ENCODE assay signal across 12 mouse cellular contexts in the genomic region with DNA sequence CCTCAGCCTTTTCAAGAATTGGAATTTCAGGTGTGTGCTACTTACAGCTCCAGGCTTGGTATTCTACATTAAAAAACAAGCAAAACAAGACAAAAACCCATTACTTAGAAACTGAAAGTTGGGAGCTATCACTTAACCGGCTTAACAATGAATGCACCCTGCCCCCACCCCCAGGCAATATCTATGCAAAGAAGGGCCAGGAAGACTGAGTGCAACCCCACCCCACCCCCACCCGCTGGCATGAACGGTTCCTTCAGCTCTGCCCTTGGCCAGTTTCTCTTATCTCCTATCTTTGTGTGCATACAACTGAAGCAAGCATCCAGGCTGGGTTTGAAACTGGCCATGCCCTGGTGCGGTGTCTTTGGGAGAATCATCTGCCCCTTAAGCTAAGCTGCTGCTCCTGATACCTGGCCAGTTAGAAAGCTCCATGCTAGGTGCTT. TPM values are rescaled to one million over a fixed set of nuclear protein-coding genes. Genes with fewer than 3 reads are reported as not detected.
A peak's percentile ranks its signal among the peaks of the same experiment; 100 is the strongest.
DNase-seq lines count a peak whose midpoint lies in the region; ATAC-seq and TF ChIP-seq lines count a peak whose summit lies in the region.
"Had no signal": no experiment of that assay in that cellular context is flagged by ENCODE, and none has a peak within 500 bp of the region (broad histone marks: within the 10 kb centered on the region; RNA-seq: fewer than 3 reads in every experiment).

No protein-coding gene starts in this region.

- peak; percentile 18 for DNase-seq in kidney, adult 18-20 months
- no peak for DNase-seq in kidney, postnatal 10 days
- DNase-seq in ES-E14 (ENCODE audit: low read depth, low spot score): no peak
- no peak for DNase-seq in layer of hippocampus, postnatal 36 days
- no peak for DNase-seq in layer of hippocampus, adult 9-10 months (ENCODE audit: low spot score)

- WGBS in liver, embryonic 15.5 days (ENCODE audit: insufficient replicate concordance): 2% methylated on average over 4 of the region's 4 CpGs
- 31% methylated on average over 4 of the region's 4 CpGs for WGBS in hindbrain, embryonic 12.5 days

- no peaks in the 10 kb centered on the region for H3K9me3 ChIP-seq in ES-E14 (ENCODE audit: control insufficient read depth, insufficient read depth, low read depth, low read length)
- no peaks in the 10 kb centered on the region for H3K9me3 ChIP-seq in liver, embryonic 15.5 days (replicated peaks)
- no peaks in the 10 kb centered on the region for H3K9me3 ChIP-seq in hindbrain, embryonic 12.5 days (replicated peaks)
- H3K9me3 ChIP-seq: hindbrain, embryonic 15.5 days; neural tube, embryonic 13.5 days had no signal

- in situ Hi-C loops in ES-E14 (cut with MboI; ENCODE audit: low sequenced_read_pairs in 2 of 2, unreplicated experiment in 2 of 2): no loop called here

- H3K27me3 ChIP-seq in liver, embryonic 15.5 days: no peaks in the 10 kb centered on the region
- no peaks in the 10 kb centered on the region for H3K27me3 ChIP-seq in hindbrain, embryonic 12.5 days
- H3K27me3 ChIP-seq: hindbrain, embryonic 15.5 days; neural tube, embryonic 13.5 days had no signal

- peak overlapping the region; percentile 75 for H3K9ac ChIP-seq in ES-E14 (ENCODE audit: insufficient read depth, low read depth, low read length, poor library complexity, severe bottlenecking)
- peak overlapping the region; percentile 30; the same call in 1 of the 2 replicates for H3K9ac ChIP-seq in liver, embryonic 15.5 days
- no peak overlapping the region for H3K9ac ChIP-seq in hindbrain, embryonic 12.5 days
- H3K9ac ChIP-seq: hindbrain, embryonic 15.5 days; neural tube, embryonic 13.5 days had no signal

- H3K27ac ChIP-seq in ES-E14 (ENCODE audit: insufficient read depth, low read depth, low read length, poor library complexity, severe bottlenecking): peak overlapping the region; percentile 97
- peak overlapping the region; percentile 81 for H3K27ac ChIP-seq in liver, embryonic 15.5 days (replicated peaks)
- no peak overlapping the region for H3K27ac ChIP-seq in hindbrain, embryonic 12.5 days
- H3K27ac ChIP-seq: hindbrain, embryonic 15.5 days; macrophage; neural tube, embryonic 13.5 days had no signal

- H3K4me1 ChIP-seq in ES-E14 (ENCODE audit: control insufficient read depth in 2 of 2, insufficient read depth in 2 of 2, low read length in 2 of 2, poor library complexity in 1 of 2): peaks cover 16 to 30% of the 10 kb centered on the region in 2 experiments
- H3K4me1 ChIP-seq in liver, embryonic 15.5 days (replicated peaks): peaks cover 59% of the 10 kb centered on the region
- H3K4me1 ChIP-seq in hindbrain, embryonic 12.5 days: peaks cover 9% of the 10 kb centered on the region; the same call in 1 of the 2 replicates

- H3K36me3 ChIP-seq in ES-E14 (ENCODE audit: control insufficient read depth, insufficient read depth, low read length, poor library complexity, severe bottlenecking): peaks cover 14% of the 10 kb centered on the region
- H3K36me3 ChIP-seq in liver, embryonic 15.5 days (replicated peaks): no peaks in the 10 kb centered on the region
- no peaks in the 10 kb centered on the region for H3K36me3 ChIP-seq in hindbrain, embryonic 12.5 days
- H3K36me3 ChIP-seq: hindbrain, embryonic 15.5 days; neural tube, embryonic 13.5 days had no signal

- H3K4me3 ChIP-seq in ES-E14 (ENCODE audit: insufficient read depth in 1 of 2, low read depth in 1 of 2, low read length in 2 of 2, poor library complexity in 1 of 2, severe bottlenecking in 1 of 2): peak overlapping the region; percentile 44 to 63
- H3K4me3 ChIP-seq in liver, embryonic 15.5 days (replicated peaks): peak overlapping the region; percentile 43
- H3K4me3 ChIP-seq in hindbrain, embryonic 12.5 days: no peak overlapping the region
- H3K4me3 ChIP-seq: hindbrain, embryonic 15.5 days; neural tube, embryonic 13.5 days had no signal

- ATAC-seq in erythroblast, adult 5-6 weeks (replicated peaks; ENCODE audit: low FRiP score, poor library complexity, severe bottlenecking): peak; percentile 74
- peak; percentile 86 for ATAC-seq in liver, embryonic 15.5 days (ENCODE audit: insufficient read depth)
- no peak for ATAC-seq in hindbrain, embryonic 12.5 days (ENCODE audit: low FRiP score)
- ATAC-seq: forebrain, embryonic 16.5 days had no signal

- H3K4me2 ChIP-seq in liver, embryonic 15.5 days: peak overlapping the region; percentile 71
- H3K4me2 ChIP-seq in hindbrain, embryonic 12.5 days (replicated peaks): no peak overlapping the region
- H3K4me2 ChIP-seq: hindbrain, embryonic 15.5 days; neural tube, embryonic 13.5 days had no signal

TF ChIP-seq in ES-E14, 5 proteins besides CTCF, POLR2A, EP300 and RAD21:
- TF ChIP-seq MAFK (IDR thresholded peaks at IDR 0.05; ENCODE audit: insufficient read depth, low read depth, low read length): no peak
- TF ChIP-seq ZNF384 (IDR thresholded peaks at IDR 0.05; ENCODE audit: low read depth, low read length): no peak
- no peak for TF ChIP-seq ZC3H11A (IDR thresholded peaks at IDR 0.05; ENCODE audit: borderline replicate concordance, low read depth, low read length)
- no peak for TF ChIP-seq HCFC1 (IDR thresholded peaks at IDR 0.05; ENCODE audit: borderline replicate concordance, insufficient read depth, low read length)
- TF ChIP-seq CHD2 (IDR thresholded peaks at IDR 0.05; ENCODE audit: low read depth, low read length): no peak

RNA-seq across cellular contexts. Expression of a gene that starts 11.2 kb away (rescaled TPM):
- total RNA-seq in ES-E14 (2012; rRNA removed): 90.8 and 173 TPM in 2 replicates
- total RNA-seq in erythroblast, adult 5-6 weeks (2015; ENCODE audit: low replicate concordance): 2.5 TPM in 2 replicates
- total RNA-seq in erythroblast, adult 5-6 weeks (2017; ENCODE audit: low replicate concordance): 1.8 and 6.1 TPM in 2 replicates
- 1.1 and 1.3 TPM in 2 replicates for polyA plus RNA-seq in liver, embryonic 15.5 days (2015; fragmentation: Nextera tagmentation; extraction: Ambion mirVana)
- total RNA-seq in layer of hippocampus, postnatal 36 days (2021): 100 to 1,000 TPM; 160 to 182 TPM
- polyA plus RNA-seq in hindbrain, embryonic 12.5 days (2016; fragmentation: Nextera tagmentation; extraction: Ambion mirVana): 1.6 and 2.1 TPM in 2 replicates

Comparison
In these comparisons a context has a peak if more than half of its experiments do, and no peak if none do; other contexts are left out.
1. RNA of a gene that starts 11.2 kb away (total RNA-seq): 160 to 182 TPM in layer of hippocampus, postnatal 36 days and 90.8 to 173 TPM in ES-E14; 1.8 to 6.1 TPM in erythroblast, adult 5-6 weeks; every median in the first group is over 10 times any median in the second.